Mouse (Mus musculus) kidney, embryonic 15.5 days (tissue): ENCODE measurements around the gene Smr3a. TPM values are rescaled to one million over a fixed set of nuclear protein-coding genes. Genes with fewer than 3 reads are reported as not detected.
A peak's percentile ranks its signal among the peaks of the same experiment; 100 is the strongest.

ENCODE experiments used
- ATAC-seq: fragments of 200-750 bp; cut with Nextera tagmentation; replicated peaks from 2 replicates; pipeline ENCODE4 v1.8.0; 2017; ENCODE audit warnings: moderate TSS enrichment; ENCODE audit not compliant: low FRiP score
- H3K27ac ChIP-seq: fragments of 300-500 bp; sonication (generic); 2 replicates; pipeline ENCODE4 v1.5.1; 2015; ENCODE audit warnings: mild to moderate bottlenecking, inconsistent platforms
- H3K27me3 ChIP-seq: fragments of 300-500 bp; sonication (generic); 2 replicates; pipeline ENCODE4 v1.6.1; 2015; ENCODE audit warnings: inconsistent platforms
- H3K36me3 ChIP-seq: fragments of 300-500 bp; sonication (generic); 2 replicates; pipeline ENCODE4 v1.6.1; 2015; ENCODE audit warnings: inconsistent platforms
- H3K4me1 ChIP-seq: fragments of 300-500 bp; sonication (generic); 2 replicates; pipeline ENCODE4 v1.6.1; 2015; ENCODE audit warnings: inconsistent platforms
- H3K4me2 ChIP-seq: fragments of 300-500 bp; sonication (generic); 2 replicates; pipeline ENCODE4 v1.6.1; 2015; ENCODE audit warnings: moderate library complexity, mild to moderate bottlenecking, inconsistent platforms
- H3K4me3 ChIP-seq: fragments of 300-500 bp; sonication (generic); replicated peaks from 2 replicates; pipeline ENCODE4 v1.5.1; 2015; ENCODE audit warnings: mild to moderate bottlenecking, inconsistent platforms
- H3K9ac ChIP-seq: fragments of 300-500 bp; sonication (generic); 2 replicates; pipeline ENCODE4 v1.6.1; 2015; ENCODE audit warnings: mild to moderate bottlenecking, inconsistent platforms
- H3K9me3 ChIP-seq: fragments of 300-500 bp; sonication (generic); replicated peaks from 2 replicates; pipeline ENCODE4 v1.6.1; 2016; ENCODE audit warnings: inconsistent platforms
- WGBS: fragments of 180-500 bp; shearing (Covaris S2); methylation state at CpG from one replicate; pipeline ENCODE4 v1.1.7; 2015; ENCODE audit warnings: mixed read lengths; 5-methylcytosine and 5-hydroxymethylcytosine counted together
- polyA plus RNA-seq: library from polyadenylated mRNA; unstranded; fragments of >200 nt; fragmentation: Nextera tagmentation; extraction: Ambion mirVana; gene quantifications from 2 replicates; pipeline ENCODE4 v1.2.1, GENCODE M21; 2015

Smr3a gene
- polyA plus RNA-seq: not detected in 2 replicates

- Histone ChIP-seq H3K4me1 (no peaks in the 10 kb centered on the region), H3K4me3 (no peak within 1 kb of the TSS), H3K36me3 (no peaks in the 10 kb centered on the region), H3K4me2 (no peak within 1 kb of the TSS), H3K9ac (no peak within 1 kb of the TSS), H3K27ac (no peak within 1 kb of the TSS), H3K9me3 (no peaks in the 10 kb centered on the region), H3K27me3 (no peaks in the 10 kb centered on the region)
- ATAC-seq: no peak
- WGBS: 86% methylated on average over 3 of the region's 3 CpGs
Observed at GRCm38 (mm10) chr5:88002249-88002648, at the start of gene Smr3a. TSS of gene Smr3a (plus strand) at chr5:88002549.

GRCm38 (mm10) chr5:87969201-87969600, 33.1 kb upstream of the Smr3a start, which contains the start of the genes 2310003L06Rik and Gm28434:
TSS of gene 2310003L06Rik (plus strand) at chr5:87969459.
TSS of gene Gm28434 (plus strand) at chr5:87969517.
- no peaks in the 10 kb centered on the region for H3K4me1 ChIP-seq
- no peaks in the 10 kb centered on the region for H3K27me3 ChIP-seq
- no peaks in the 10 kb centered on the region for H3K36me3 ChIP-seq
- no peaks in the 10 kb centered on the region for H3K9me3 ChIP-seq
- 63% methylated on average over 2 of the region's 2 CpGs for WGBS
- H3K9ac ChIP-seq: no peak within 1 kb of the TSS
- no peak for ATAC-seq
- H3K27ac ChIP-seq: no peak within 1 kb of the TSS
- H3K4me2 ChIP-seq: no peak within 1 kb of the TSS
- no peak within 1 kb of the TSS for H3K4me3 ChIP-seq

- Histone ChIP-seq H3K9me3 (no peaks in the 10 kb centered on the region), H3K4me2 (no peak within 1 kb of the TSS), H3K27ac (no peak within 1 kb of the TSS), H3K9ac (no peak within 1 kb of the TSS), H3K4me3 (no peak within 1 kb of the TSS), H3K27me3 (no peaks in the 10 kb centered on the region), H3K36me3 (no peaks in the 10 kb centered on the region), H3K4me1 (no peaks in the 10 kb centered on the region)
- no peak for ATAC-seq
- 90% methylated on average over 3 of the region's 3 CpGs for WGBS
Observed at GRCm38 (mm10) chr5:87979139-87979538, 23.2 kb upstream of the Smr3a start, which contains the start of gene Cabs1. TSS of gene Cabs1 (plus strand) at chr5:87979439.

GRCm38 (mm10) chr5:87982468-87983214, 19.7 kb upstream of the Smr3a start:
- 69% methylated on average over 3 of the region's 3 CpGs for WGBS

GRCm38 (mm10) chr5:88005241-88005640, 2.9 kb downstream of the Smr3a start:
- Histone ChIP-seq H3K27me3 (no peaks in the 10 kb centered on the region), H3K27ac (no peak overlapping the region), H3K36me3 (no peaks in the 10 kb centered on the region), H3K9me3 (no peaks in the 10 kb centered on the region), H3K4me2 (no peak overlapping the region), H3K9ac (no peak overlapping the region), H3K4me1 (no peaks in the 10 kb centered on the region), H3K4me3 (no peak overlapping the region)
- no peak for ATAC-seq

More at GRCm38 (mm10) chr5:87982468-87983214, 19.7 kb upstream of the Smr3a start:
- H3K36me3 ChIP-seq: no peaks in the 10 kb centered on the region
- no peaks in the 10 kb centered on the region for H3K4me1 ChIP-seq
- H3K9me3 ChIP-seq: no peaks in the 10 kb centered on the region
- no peaks in the 10 kb centered on the region for H3K27me3 ChIP-seq
- no peak overlapping the region for H3K9ac ChIP-seq
- no peak overlapping the region for H3K27ac ChIP-seq
- peak; percentile 33; the same call in 1 of the 2 replicates for ATAC-seq
- no peak overlapping the region for H3K4me2 ChIP-seq
- H3K4me3 ChIP-seq: no peak overlapping the region

Other genes with a start within 250 kb of the Smr3a start
- gene Csn1s2a, start 228.0 kb upstream of the Smr3a start, polyA plus RNA-seq: not detected in 2 replicates
- gene Csn1s2b, start 194.5 kb upstream of the Smr3a start, polyA plus RNA-seq: not detected in 2 replicates
- gene Prr27, start 176.9 kb upstream of the Smr3a start, polyA plus RNA-seq: not detected in 2 replicates
- gene Odam, start 117.5 kb upstream of the Smr3a start, polyA plus RNA-seq: not detected in 2 replicates
- gene Csn3, start 77.0 kb upstream of the Smr3a start, polyA plus RNA-seq: 0.42 and 0.67 TPM in 2 replicates
- gene 2310003L06Rik, start 33.1 kb upstream of the Smr3a start, polyA plus RNA-seq: not detected in 2 replicates
- not detected in 2 replicates for gene Gm28434, start 33.0 kb upstream of the Smr3a start, polyA plus RNA-seq
- not detected in 2 replicates for gene Cabs1, start 23.1 kb upstream of the Smr3a start, polyA plus RNA-seq
- gene Smr2, start 84.0 kb downstream of the Smr3a start, polyA plus RNA-seq: not detected in 2 replicates
- gene Gm11116, start 109.0 kb downstream of the Smr3a start, polyA plus RNA-seq: not detected in 2 replicates
- gene Gm11115, start 151.6 kb downstream of the Smr3a start, polyA plus RNA-seq: not detected in 2 replicates